Mouse (Mus musculus) testis, adult 2 months (tissue): Measurements from ENCODE around the gene Dpp6.

Source experiments
- CTCF ChIP-seq: fragments of 200-500 bp; IDR thresholded peaks from 2 replicates; pipeline ENCODE4 v1.5.1; 2012; ENCODE audit warnings: low read depth, mild to moderate bottlenecking, inconsistent platforms, low read length, moderate library complexity; ENCODE audit not compliant: control insufficient read depth, insufficient read depth, insufficient replicate concordance
- POLR2A ChIP-seq: fragments of 200-500 bp; IDR thresholded peaks from 2 replicates; pipeline ENCODE4 v1.6.1; 2012; ENCODE audit warnings: low read depth, mild to moderate bottlenecking, inconsistent platforms, low read length, moderate library complexity; ENCODE audit not compliant: control insufficient read depth

- TF ChIP-seq CTCF (no peak), POLR2A (no peak)
Observed at GRCm38 (mm10) chr5:27454386-27454785, 637.4 kb downstream of the Dpp6 start.
